Mouse (Mus musculus) macrophage (primary cell): ENCODE results near the gene Rufy1. TPM values are rescaled to one million over a fixed set of nuclear protein-coding genes. Genes with fewer than 3 reads are reported as not detected.
A peak's percentile ranks its signal among the peaks of the same experiment; 100 is the strongest.

ENCODE experiments used
- H3K27ac ChIP-seq: fragments of 350-480 bp; formaldehyde crosslinking; 2 replicates; pipeline ENCODE4 v1.9.0; 2021
- H3K36me3 ChIP-seq: fragments of 350-480 bp; formaldehyde crosslinking; 2 replicates; pipeline ENCODE4 v1.9.0; 2021; ENCODE audit errors: inconsistent target
- H3K4me3 ChIP-seq: fragments of 350-480 bp; formaldehyde crosslinking; 2 replicates; pipeline ENCODE4 v1.9.0; 2021; ENCODE audit errors: inconsistent target
- H3K79me2 ChIP-seq: fragments of 350-480 bp; formaldehyde crosslinking; 2 replicates; pipeline ENCODE4 v1.9.0; 2021; ENCODE audit errors: inconsistent target
- whole genome bisulfite sequencing: methylation state at CpG from one replicate; pipeline ENCODE4 v1.1.7; 2026; ENCODE audit warnings: inconsistent platforms; ENCODE audit not compliant: missing documents; 5-methylcytosine and 5-hydroxymethylcytosine counted together
- polyA plus RNA-seq: library from polyadenylated mRNA; stranded (reverse); fragments of 250-400 nt; gene quantifications from 3 replicates; pipeline ENCODE4 v1.2.4, GENCODE M21; 2018; ENCODE audit warnings: inconsistent platforms

Rufy1 gene
- polyA plus RNA-seq, 1 experiment from 2014 or later, result 75.9 TPM

- 77% methylated on average over 5 of the region's 5 CpGs for WGBS
- H3K36me3 ChIP-seq, result no peaks in the 10 kb centered on the region
- H3K79me2 ChIP-seq, result no peaks in the 10 kb centered on the region
- H3K27ac ChIP-seq, result no peak overlapping the region
- H3K4me3 ChIP-seq, result no peak overlapping the region
Observed at GRCm38 (mm10) chr11:50443259-50444065, 12.5 kb upstream of the Rufy1 start.

GRCm38 (mm10) chr11:50441637-50442036, 10.7 kb upstream of the Rufy1 start:
- H3K27ac ChIP-seq, result no peak overlapping the region
- no peaks in the 10 kb centered on the region for H3K36me3 ChIP-seq
- H3K4me3 ChIP-seq, result no peak overlapping the region
- H3K79me2 ChIP-seq, result no peaks in the 10 kb centered on the region
- WGBS, result 81% methylated on average over 9 of the region's 9 CpGs

DNA sequence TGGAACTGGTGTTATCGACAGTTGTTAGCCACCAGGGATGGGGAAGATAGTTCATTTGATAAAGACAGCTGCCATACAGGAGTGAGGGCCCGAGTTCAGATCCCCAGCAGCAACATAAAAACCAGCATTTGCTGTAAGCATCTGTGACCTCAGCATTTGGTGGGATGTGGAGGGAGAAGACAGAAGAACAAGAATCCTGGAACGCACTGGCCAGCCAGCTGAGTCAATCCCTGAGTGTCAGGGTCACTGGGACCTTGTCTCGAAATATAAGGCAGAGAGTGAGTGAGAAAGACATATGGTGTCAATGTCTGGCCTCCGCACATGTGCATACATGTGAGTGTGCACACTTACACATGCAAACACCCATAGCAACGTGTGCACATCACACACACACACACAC, 9.8 kb upstream of the Rufy1 start:
- no peak overlapping the region for H3K4me3 ChIP-seq
- WGBS, result 93% methylated on average over 6 of the region's 6 CpGs
- no peaks in the 10 kb centered on the region for H3K79me2 ChIP-seq
- H3K27ac ChIP-seq, result no peak overlapping the region
- no peaks in the 10 kb centered on the region for H3K36me3 ChIP-seq

- Histone ChIP-seq H3K79me2 (no peaks in the 10 kb centered on the region), H3K36me3 (no peaks in the 10 kb centered on the region), H3K27ac (no peak overlapping the region), H3K4me3 (no peak overlapping the region)
- 77% methylated on average over 8 of the region's 8 CpGs for WGBS
Observed at GRCm38 (mm10) chr11:50439857-50440256, 8.9 kb upstream of the Rufy1 start.

DNA sequence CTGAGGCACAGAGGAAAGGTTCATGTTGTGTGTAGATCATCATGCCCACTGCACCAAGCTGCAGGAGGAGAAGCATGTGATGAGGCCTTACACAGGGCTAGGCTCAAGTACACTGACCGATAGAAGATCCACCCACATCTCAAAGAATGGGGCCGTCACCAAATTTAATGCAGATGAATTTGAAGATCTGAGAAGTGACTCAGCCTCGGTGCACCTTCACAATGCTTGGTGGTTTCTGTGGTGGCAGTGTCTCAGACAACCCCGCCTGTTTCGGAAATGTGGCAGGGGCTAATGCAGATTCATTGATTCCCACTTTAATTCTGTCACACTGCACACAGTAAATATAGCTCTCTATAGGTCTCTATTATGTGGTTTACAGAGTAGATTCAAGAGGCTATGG, 2.0 kb upstream of the Rufy1 start:
- Histone ChIP-seq H3K36me3 (no peaks in the 10 kb centered on the region), H3K4me3 (no peak overlapping the region), H3K27ac (no peak overlapping the region), H3K79me2 (peaks cover 26% of the 10 kb centered on the region)
- 58% methylated on average over 5 of the region's 5 CpGs for WGBS

DNA sequence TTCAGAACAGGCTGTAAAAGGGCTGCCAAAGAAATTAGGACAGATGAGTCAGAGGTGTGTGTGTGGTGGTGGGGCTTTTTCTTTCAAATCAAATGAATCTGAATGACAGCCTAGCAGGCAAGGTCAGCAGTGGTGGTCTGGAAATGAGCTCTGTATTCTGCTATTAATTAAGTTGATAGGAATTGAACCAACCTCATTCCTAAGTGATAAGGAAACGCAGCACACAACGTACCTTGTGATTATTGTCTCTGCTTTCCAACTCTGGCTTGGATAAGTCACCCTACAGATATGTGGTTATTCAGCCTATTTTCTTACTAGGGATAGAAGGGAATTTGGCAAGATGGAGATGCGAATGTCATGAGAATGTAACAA, 1.1 kb upstream of the Rufy1 start:
- 95% methylated on average over 3 of the region's 3 CpGs for WGBS
- H3K27ac ChIP-seq, result no peak overlapping the region
- no peaks in the 10 kb centered on the region for H3K36me3 ChIP-seq
- H3K4me3 ChIP-seq, result no peak overlapping the region
- peaks cover 34% of the 10 kb centered on the region for H3K79me2 ChIP-seq

GRCm38 (mm10) chr11:50431134-50432068, 476 bp upstream of the Rufy1 start:
- Histone ChIP-seq H3K36me3 (no peaks in the 10 kb centered on the region), H3K27ac (peak overlapping the region; percentile 89), H3K79me2 (peaks cover 41% of the 10 kb centered on the region), H3K4me3 (peak overlapping the region; percentile 48)
- 23% methylated on average over 27 of the region's 32 CpGs for WGBS

GRCm38 (mm10) chr11:50426056-50426455, 4.9 kb downstream of the Rufy1 start:
- Histone ChIP-seq H3K27ac (no peak overlapping the region), H3K36me3 (peaks cover 8% of the 10 kb centered on the region; the same call in 1 of the 2 replicates), H3K79me2 (peaks cover 85% of the 10 kb centered on the region), H3K4me3 (no peak overlapping the region)
- WGBS, result 95% methylated on average over 4 of the region's 4 CpGs

DNA sequence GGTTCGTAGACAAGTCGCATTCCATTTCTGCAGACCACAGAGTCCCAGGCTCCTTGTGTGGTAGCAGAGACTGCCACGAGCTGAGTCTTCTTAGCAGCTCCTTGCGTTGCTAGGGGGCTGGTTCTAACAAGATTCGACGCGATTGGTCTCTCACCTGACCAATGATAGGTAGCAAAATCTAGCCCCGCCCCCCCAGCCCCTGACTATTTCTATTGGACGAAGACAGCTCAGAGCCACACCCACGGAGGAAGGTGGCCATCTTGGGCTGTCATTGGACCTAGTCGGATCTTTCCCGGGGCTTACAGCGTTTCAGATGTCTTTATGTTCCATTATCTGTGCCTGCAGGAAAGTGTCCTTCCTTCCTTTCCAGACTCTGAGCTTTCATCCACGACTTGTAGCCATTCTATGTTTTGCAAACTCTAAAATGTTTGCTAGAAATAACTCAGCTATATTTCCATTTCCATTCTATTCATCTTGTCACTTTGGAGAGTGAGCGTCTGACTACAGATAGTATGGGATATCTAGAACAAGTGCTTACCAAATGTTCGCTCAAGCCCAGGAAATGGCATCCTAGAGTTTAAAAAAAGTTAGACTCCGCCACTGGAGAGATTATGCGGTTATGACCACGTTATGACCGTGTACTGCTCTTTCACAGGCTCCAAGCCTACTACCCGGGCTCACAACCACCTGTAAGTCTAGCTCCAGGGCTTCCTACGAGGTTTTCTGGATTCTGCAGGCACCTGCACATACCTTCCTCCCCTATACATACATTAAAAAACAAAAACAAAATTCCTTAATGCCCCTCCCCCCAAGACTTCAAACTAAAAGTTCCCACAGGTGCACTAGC, 8.8 kb downstream of the Rufy1 start:
- 43% methylated on average over 21 of the region's 22 CpGs for WGBS
- H3K36me3 ChIP-seq, result peaks cover 24% of the 10 kb centered on the region
- no peak overlapping the region for H3K4me3 ChIP-seq
- H3K27ac ChIP-seq, result no peak overlapping the region
- peaks cover 52% of the 10 kb centered on the region for H3K79me2 ChIP-seq

GRCm38 (mm10) chr11:50421461-50421860, 9.5 kb downstream of the Rufy1 start:
- no peak overlapping the region for H3K27ac ChIP-seq
- no peak overlapping the region for H3K4me3 ChIP-seq
- H3K79me2 ChIP-seq, result peaks cover 45% of the 10 kb centered on the region
- peaks cover 31% of the 10 kb centered on the region for H3K36me3 ChIP-seq
- WGBS, result 87% methylated on average over 5 of the region's 5 CpGs

DNA sequence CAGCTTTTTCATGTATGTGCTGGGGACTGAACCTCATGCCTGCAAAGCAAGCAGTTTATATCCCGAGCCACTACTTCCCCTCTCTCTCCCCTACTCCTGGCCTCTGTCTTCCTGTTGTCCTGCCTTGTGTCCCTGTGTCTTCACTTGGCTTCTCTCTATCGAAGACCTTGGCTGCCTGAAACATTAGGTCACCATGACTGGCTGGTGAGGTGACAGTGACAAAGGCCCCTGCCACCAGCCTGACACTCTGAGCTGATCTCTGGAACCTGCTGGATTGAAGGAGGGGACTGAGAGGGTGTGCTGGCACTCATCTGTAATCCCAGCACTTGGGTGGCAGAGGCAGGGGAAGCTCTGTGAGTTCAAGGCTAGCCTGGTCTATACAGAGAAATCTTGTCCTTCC, 13.1 kb downstream of the Rufy1 start:
- H3K27ac ChIP-seq, result no peak overlapping the region
- no peak overlapping the region for H3K4me3 ChIP-seq
- peaks cover 9% of the 10 kb centered on the region; the same call in 1 of the 2 replicates for H3K79me2 ChIP-seq
- 61% methylated on average over 2 of the region's 2 CpGs for WGBS
- peaks cover 48% of the 10 kb centered on the region for H3K36me3 ChIP-seq

- H3K27ac ChIP-seq, result no peak overlapping the region
Observed at GRCm38 (mm10) chr11:50415563-50416241, 15.2 kb downstream of the Rufy1 start.

DNA sequence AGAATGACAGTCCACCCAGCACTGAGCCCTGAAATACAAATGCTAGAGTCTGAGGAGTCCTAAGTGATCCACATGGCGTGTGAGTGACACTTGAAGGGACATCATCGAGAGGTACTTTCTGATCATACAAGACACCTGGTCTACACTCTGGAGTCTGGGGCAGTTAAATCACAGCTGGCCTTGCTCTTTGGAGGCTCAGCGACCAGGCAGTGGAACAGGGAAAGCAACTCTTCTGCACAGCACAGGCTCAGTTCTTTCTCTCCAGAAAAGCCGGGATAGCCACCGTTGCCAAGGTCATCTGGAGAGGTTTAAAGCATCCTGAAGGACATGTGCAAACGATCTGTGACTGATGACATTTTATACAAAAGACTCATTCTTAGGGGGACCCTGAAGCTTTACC, 23.7 kb downstream of the Rufy1 start:
- WGBS, result 98% methylated on average over 6 of the region's 6 CpGs
- H3K36me3 ChIP-seq, result peaks cover 70% of the 10 kb centered on the region
- H3K4me3 ChIP-seq, result no peak overlapping the region
- no peaks in the 10 kb centered on the region for H3K79me2 ChIP-seq
- H3K27ac ChIP-seq, result no peak overlapping the region

More at GRCm38 (mm10) chr11:50415563-50416241, 15.2 kb downstream of the Rufy1 start:
- Histone ChIP-seq H3K36me3 (peaks cover 55% of the 10 kb centered on the region), H3K4me3 (no peak overlapping the region), H3K79me2 (no peaks in the 10 kb centered on the region)
- 51% methylated on average over 6 of the region's 6 CpGs for WGBS
